ENCODE assay signal across 27 mouse cellular contexts in the genomic region with DNA sequence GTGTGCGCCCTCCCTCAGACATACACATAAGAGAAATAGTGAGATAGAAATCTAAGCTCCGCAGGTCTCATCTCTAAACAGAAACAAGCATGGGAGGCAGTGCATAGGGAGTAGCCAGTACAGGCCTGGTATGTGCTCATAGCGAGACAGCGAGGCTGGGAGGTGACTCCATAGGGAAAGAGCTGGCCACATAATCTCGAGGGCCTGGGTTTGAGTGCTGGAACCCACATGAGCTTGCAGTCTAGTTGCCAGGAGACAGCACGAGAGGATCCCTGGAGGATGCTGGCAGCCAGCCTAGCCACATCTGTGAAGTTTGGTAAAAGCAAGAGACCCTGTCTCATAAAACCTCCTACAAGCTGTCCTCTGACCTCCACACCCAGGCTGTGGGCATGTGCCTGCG. TPM values are rescaled to one million over a fixed set of nuclear protein-coding genes. Genes with fewer than 3 reads are reported as not detected.
DNase-seq lines count a peak whose midpoint lies in the region; ATAC-seq and TF ChIP-seq lines count a peak whose summit lies in the region.
"Had no signal": no experiment of that assay in that cellular context is flagged by ENCODE, and none has a peak within 500 bp of the region (broad histone marks: within the 10 kb centered on the region; RNA-seq: fewer than 3 reads in every experiment).

No protein-coding gene starts in this region.

- H3K4me2 ChIP-seq in embryonic facial prominence, embryonic 14.5 days (ENCODE audit: low read depth, low read length): no peak overlapping the region
- H3K4me2 ChIP-seq in midbrain, embryonic 14.5 days (ENCODE audit: low read length): no peak overlapping the region
- no peak overlapping the region for H3K4me2 ChIP-seq in midbrain, embryonic 16.5 days (ENCODE audit: low read length)
- H3K4me2 ChIP-seq: embryonic facial prominence, embryonic 13.5 days; forebrain, embryonic 12.5 days; heart, embryonic 13.5 days; hindbrain, embryonic 15.5 days; intestine, embryonic 15.5 days had no signal

- no peaks in the 10 kb centered on the region for H3K9me3 ChIP-seq in embryonic facial prominence, embryonic 14.5 days (ENCODE audit: control insufficient read depth, low read length)
- H3K9me3 ChIP-seq in embryonic facial prominence, embryonic 10.5 days: no peaks in the 10 kb centered on the region
- no peaks in the 10 kb centered on the region for H3K9me3 ChIP-seq in midbrain, embryonic 14.5 days (ENCODE audit: control insufficient read depth, low read length)
- no peaks in the 10 kb centered on the region for H3K9me3 ChIP-seq in midbrain, embryonic 16.5 days (replicated peaks; ENCODE audit: control insufficient read depth, low read length, poor library complexity, severe bottlenecking)
- H3K9me3 ChIP-seq: embryonic facial prominence, embryonic 13.5 days; forebrain, embryonic 12.5 days; G1E; heart, embryonic 10.5 days; heart, embryonic 13.5 days; hindbrain, embryonic 15.5 days; intestine, embryonic 15.5 days had no signal

- no peak for ATAC-seq in embryonic facial prominence, embryonic 14.5 days (ENCODE audit: low read depth)
- no peak for ATAC-seq in midbrain, embryonic 14.5 days (ENCODE audit: low FRiP score, low TSS enrichment)
- ATAC-seq in midbrain, embryonic 16.5 days: no peak
- ATAC-seq: forebrain, embryonic 16.5 days; intestine, embryonic 15.5 days had no signal

- TF ChIP-seq CTCF in brain, embryonic 14.5 days (IDR thresholded peaks at IDR 0.05; ENCODE audit: borderline replicate concordance, extremely low read depth, insufficient read depth, insufficient read length): no peak
- no peak for TF ChIP-seq CTCF in kidney, adult 2 months (conservative IDR thresholded peaks at IDR 0.05; ENCODE audit: insufficient read depth, insufficient read length, low read depth, low read length)

- no peaks in the 10 kb centered on the region for H3K27me3 ChIP-seq in embryonic facial prominence, embryonic 14.5 days (replicated peaks; ENCODE audit: control insufficient read depth, insufficient read depth, low read length)
- no peaks in the 10 kb centered on the region for H3K27me3 ChIP-seq in embryonic facial prominence, embryonic 10.5 days (replicated peaks; ENCODE audit: low read depth, poor library complexity, severe bottlenecking)
- no peaks in the 10 kb centered on the region for H3K27me3 ChIP-seq in midbrain, embryonic 14.5 days (ENCODE audit: control insufficient read depth, insufficient read depth, low read length)
- no peaks in the 10 kb centered on the region for H3K27me3 ChIP-seq in midbrain, embryonic 16.5 days (ENCODE audit: control insufficient read depth, insufficient read depth, low read depth, low read length)
- H3K27me3 ChIP-seq in kidney, adult 2 months (replicated peaks; ENCODE audit: control insufficient read depth, insufficient read depth, low read length): no peaks in the 10 kb centered on the region
- H3K27me3 ChIP-seq: CH12.LX; embryonic facial prominence, embryonic 13.5 days; forebrain, embryonic 12.5 days; heart, embryonic 13.5 days; hindbrain, embryonic 15.5 days; intestine, embryonic 15.5 days had no signal

- peaks cover 36% of the 10 kb centered on the region for H3K36me3 ChIP-seq in embryonic facial prominence, embryonic 14.5 days (ENCODE audit: control insufficient read depth, insufficient read depth, low read length)
- H3K36me3 ChIP-seq in embryonic facial prominence, embryonic 10.5 days (replicated peaks): peaks cover 47% of the 10 kb centered on the region
- H3K36me3 ChIP-seq in midbrain, embryonic 14.5 days (ENCODE audit: control insufficient read depth, insufficient read depth, low read length): peaks cover 41% of the 10 kb centered on the region
- peaks cover 10% of the 10 kb centered on the region; the same call in 1 of the 2 replicates for H3K36me3 ChIP-seq in midbrain, embryonic 16.5 days (ENCODE audit: control insufficient read depth, insufficient read depth, low read length)
- H3K36me3 ChIP-seq in kidney, adult 2 months (ENCODE audit: control insufficient read depth, insufficient read depth, low read length): 0 out of 2 replicates have a peak, but pooled peaks cover under 1% of the 10 kb centered on the region

- 78% methylated on average over 7 of the region's 7 CpGs for WGBS in embryonic facial prominence, embryonic 14.5 days
- 88% methylated on average over 7 of the region's 7 CpGs for WGBS in embryonic facial prominence, embryonic 10.5 days
- WGBS in midbrain, embryonic 14.5 days: 83% methylated on average over 7 of the region's 7 CpGs
- 76% methylated on average over 7 of the region's 7 CpGs for WGBS in midbrain, embryonic 16.5 days
- 86% methylated on average over 7 of the region's 7 CpGs for WGBS in kidney, adult 2 months

- H3K4me3 ChIP-seq in embryonic facial prominence, embryonic 14.5 days (ENCODE audit: low read depth, low read length): no peak overlapping the region
- H3K4me3 ChIP-seq in embryonic facial prominence, embryonic 10.5 days: no peak overlapping the region
- no peak overlapping the region for H3K4me3 ChIP-seq in midbrain, embryonic 14.5 days (replicated peaks; ENCODE audit: low read depth, low read length)
- no peak overlapping the region for H3K4me3 ChIP-seq in midbrain, embryonic 16.5 days (ENCODE audit: low read depth, low read length)
- no peak overlapping the region for H3K4me3 ChIP-seq in kidney, adult 2 months (ENCODE audit: insufficient read depth, low read depth, low read length)
- H3K4me3 ChIP-seq: embryonic facial prominence, embryonic 13.5 days; forebrain, embryonic 12.5 days; heart, adult 2 months; heart, embryonic 10.5 days; heart, embryonic 13.5 days; hindbrain, embryonic 15.5 days; intestine, embryonic 15.5 days had no signal

- H3K4me1 ChIP-seq in embryonic facial prominence, embryonic 14.5 days (ENCODE audit: control insufficient read depth, insufficient read depth, low read length): no peaks in the 10 kb centered on the region; the same call in 1 of the 2 replicates
- H3K4me1 ChIP-seq in embryonic facial prominence, embryonic 10.5 days: peaks cover 11% of the 10 kb centered on the region
- no peaks in the 10 kb centered on the region for H3K4me1 ChIP-seq in midbrain, embryonic 14.5 days (ENCODE audit: control insufficient read depth, insufficient read depth, low read length)
- H3K4me1 ChIP-seq in midbrain, embryonic 16.5 days (ENCODE audit: control insufficient read depth, insufficient read depth, low read length): no peaks in the 10 kb centered on the region
- H3K4me1 ChIP-seq in kidney, adult 2 months (ENCODE audit: control insufficient read depth, insufficient read depth, low read length): no peaks in the 10 kb centered on the region
- H3K4me1 ChIP-seq: intestine, embryonic 15.5 days had no signal

- DNase-seq in embryonic facial prominence, embryonic 14.5 days (ENCODE audit: low spot score): peak; percentile 55
- no peak for DNase-seq in embryonic facial prominence, embryonic 10.5 days (ENCODE audit: low spot score)
- peak; percentile 11 for DNase-seq in midbrain, embryonic 14.5 days
- DNase-seq in brain, embryonic 14.5 days (ENCODE audit: low read depth): peak; percentile 27
- DNase-seq in kidney, adult 2 months: no peak
- DNase-seq: adrenal gland, adult 2 months; adrenal gland, postnatal 14 days; B cell, adult 2 months; cerebellum, adult 11-12 months; cerebellum, adult 8-10 months; cerebellum, postnatal 14 days; gastrocnemius, postnatal 10 days; gastrocnemius, postnatal 36 days; heart, adult 2 months; heart, postnatal 14 days; heart, postnatal 4 days; kidney, adult 11 months had no signal

- no peak for TF ChIP-seq POLR2A in brain, embryonic 14.5 days (IDR thresholded peaks at IDR 0.05; ENCODE audit: borderline replicate concordance, extremely low read depth, insufficient read depth, insufficient read length, poor library complexity, severe bottlenecking)
- no peak for TF ChIP-seq POLR2A in kidney, adult 2 months (IDR thresholded peaks at IDR 0.05; ENCODE audit: low read depth, low read length)

- H3K9ac ChIP-seq in embryonic facial prominence, embryonic 14.5 days (ENCODE audit: low read depth, low read length): no peak overlapping the region
- no peak overlapping the region for H3K9ac ChIP-seq in midbrain, embryonic 14.5 days (replicated peaks; ENCODE audit: low read length)
- H3K9ac ChIP-seq in midbrain, embryonic 16.5 days (ENCODE audit: low read depth, low read length): no peak overlapping the region
- H3K9ac ChIP-seq: embryonic facial prominence, embryonic 13.5 days; forebrain, embryonic 12.5 days; heart, embryonic 13.5 days; hindbrain, embryonic 15.5 days; intestine, embryonic 15.5 days had no signal

- no peak overlapping the region for H3K27ac ChIP-seq in embryonic facial prominence, embryonic 14.5 days (replicated peaks; ENCODE audit: low read depth, low read length)
- H3K27ac ChIP-seq in embryonic facial prominence, embryonic 10.5 days (replicated peaks): no peak overlapping the region
- no peak overlapping the region for H3K27ac ChIP-seq in midbrain, embryonic 14.5 days (replicated peaks; ENCODE audit: low read depth, low read length)
- H3K27ac ChIP-seq in midbrain, embryonic 16.5 days (ENCODE audit: low read length): no peak overlapping the region
- no peak overlapping the region for H3K27ac ChIP-seq in kidney, adult 2 months (ENCODE audit: insufficient read depth, low read depth, low read length)
- H3K27ac ChIP-seq: forebrain, embryonic 12.5 days; heart, adult 2 months; heart, embryonic 10.5 days; heart, embryonic 13.5 days; hindbrain, embryonic 15.5 days; intestine, embryonic 15.5 days had no signal

RNA-seq across cellular contexts. Expression of a gene that starts 20.2 kb away (rescaled TPM):
- 11.7 and 12.0 TPM in 2 replicates for polyA plus RNA-seq in embryonic facial prominence, embryonic 14.5 days (2014; fragmentation: Nextera tagmentation; extraction: Ambion mirVana)
- polyA plus RNA-seq in embryonic facial prominence, embryonic 10.5 days (2016; fragmentation: Nextera tagmentation; extraction: Ambion mirVana): 11.2 and 12.7 TPM in 2 replicates
- 10.6 and 11.5 TPM in 2 replicates for polyA plus RNA-seq in midbrain, embryonic 14.5 days (2014; fragmentation: Nextera tagmentation; extraction: Ambion mirVana)
- polyA plus RNA-seq in midbrain, embryonic 16.5 days (2015; fragmentation: Nextera tagmentation; extraction: Ambion mirVana): 11.9 and 12.7 TPM in 2 replicates
- polyA plus RNA-seq in brain, embryonic 14.5 days (2012; rRNA removed): 17.0 and 18.7 TPM in 2 replicates
- polyA plus RNA-seq in kidney, adult 2 months (2012; rRNA removed): 9.4 and 10.2 TPM in 2 replicates

Comparison
In these comparisons a context has a peak if more than half of its experiments do, and no peak if none do; other contexts are left out.
1. DNase-seq: peak in embryonic facial prominence, embryonic 14.5 days (single experiment), midbrain, embryonic 14.5 days (single experiment) and brain, embryonic 14.5 days (single experiment); none in embryonic facial prominence, embryonic 10.5 days (single experiment) and kidney, adult 2 months (single experiment).